Mouse (Mus musculus) Patski (cell line): ENCODE measurements at regions not wholly inside any gene's neighbourhood (a gene's known extent, or its start where the extent isn't known, plus 50 kb on each side); places are given as distances from the start of the nearest gene placed in this dataset.

ENCODE experiments used
- ATAC-seq: fragments of 100-300 bp; one replicate; pipeline ENCODE4 v1.8.0; 2021
- CTCF ChIA-PET: fragments of 350-600 bp; sonication (Branson Sonifier 250); formaldehyde crosslinking; loops from one replicate; lab custom pipeline; 2022; ENCODE audit warnings: inconsistent platforms; lab: Charles Lee
- POLR2A ChIA-PET: fragments of 350-600 bp; sonication (Branson Sonifier 250); formaldehyde crosslinking; loops from one replicate; lab custom pipeline; 2022; ENCODE audit warnings: antibody characterized with exemption, inconsistent platforms; lab: Charles Lee
- DNase-seq: peaks from one replicate; pipeline ENCODE4 v3.0.0-alpha.2; 2011; ENCODE audit warnings: low read depth, low spot score
- H3K27me3 ChIP-seq: fragments of 371-371 bp; one replicate; pipeline ENCODE4 v1.5.1; 2021
- CTCF ChIP-seq: fragments of 100-300 bp; IDR thresholded peaks from one replicate; pipeline ENCODE4 v1.5.1; 2021
- in situ Hi-C: fragments of 300-500 bp; cut with MboI; formaldehyde crosslinking; loops from 3 replicates; pipeline ENCODE4 v1.11.1; 2018; ENCODE audit warnings: low pct_unique_long_range_greater_than_20kb, mixed read lengths

DNA sequence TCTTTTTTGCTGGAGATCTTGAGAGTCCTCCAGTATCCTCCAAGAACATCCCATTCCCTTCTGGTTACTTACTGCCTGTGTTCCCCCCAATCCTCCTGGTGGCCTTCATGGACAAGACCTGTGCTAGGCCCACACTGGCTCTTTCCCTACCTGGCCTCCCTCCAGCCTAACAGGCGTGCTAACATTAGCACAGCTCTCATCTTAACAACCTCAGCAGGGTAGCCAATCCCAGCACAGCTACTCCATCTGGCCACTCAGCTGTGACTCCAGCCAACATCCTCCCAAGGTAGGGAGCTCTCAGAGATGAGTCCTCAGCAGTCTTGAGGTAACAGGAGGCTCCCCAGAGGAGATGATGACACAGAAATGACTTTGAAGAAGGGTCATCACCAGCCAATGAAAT, 288.7 kb downstream of the Tgfb2 start:
- CTCF ChIA-PET = interaction anchor here (1.1 kb wide), 1 partner anchor 176 kb away, joined by 3 read pairs; no protein-coding TSS in a partner anchor
- DNase-seq = no peak
- TF ChIP-seq CTCF = no peak
- in situ Hi-C loops = no loop called here
- POLR2A ChIA-PET = no interaction called here
- no peaks in the 10 kb centered on the region for H3K27me3 ChIP-seq
- no peak for ATAC-seq

DNA sequence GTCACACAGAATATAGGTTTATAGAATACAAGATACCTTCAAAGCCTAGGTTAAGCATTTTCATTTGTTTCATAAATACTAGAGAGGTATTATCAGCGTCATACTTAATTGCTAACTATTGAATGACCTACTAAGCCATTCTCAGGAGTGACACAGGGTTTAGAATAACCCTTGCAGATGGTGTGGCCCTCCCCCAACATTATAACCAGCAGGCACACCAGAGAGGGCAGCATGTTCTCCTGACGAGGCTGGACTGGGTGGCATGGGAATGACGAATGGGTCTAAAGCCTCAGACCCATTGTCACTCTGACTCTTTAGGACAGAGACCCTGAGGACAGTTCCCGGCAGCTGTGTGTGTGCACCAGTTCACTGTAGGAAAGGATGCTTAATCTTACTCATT, 290.5 kb downstream of the Tgfb2 start:
- TF ChIP-seq CTCF = no peak
- ChIA-PET POLR2A (no interaction called here), CTCF (interaction anchor here (0.8 kb wide), 1 partner anchor 94 kb away, joined by 3 read pairs; no protein-coding TSS in a partner anchor)
- DNase-seq = no peak
- in situ Hi-C loops = no loop called here
- no peak for ATAC-seq
- no peaks in the 10 kb centered on the region for H3K27me3 ChIP-seq

DNA sequence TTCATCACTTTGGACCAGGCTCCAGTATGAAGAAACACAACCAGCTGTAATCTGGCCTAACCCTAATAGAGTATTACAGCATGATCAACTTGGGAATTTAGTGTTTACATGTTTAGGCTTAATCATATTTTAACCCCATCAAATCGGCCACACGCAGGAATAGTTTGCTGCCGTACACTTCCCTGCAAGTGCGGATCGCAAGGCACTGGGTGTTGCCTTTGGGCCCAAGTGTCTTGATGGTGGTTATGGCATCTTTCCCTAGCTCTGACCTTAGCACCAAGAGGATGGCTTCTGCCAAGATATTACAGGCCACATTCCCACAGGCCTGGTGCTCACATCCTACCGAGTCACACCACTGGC, 291.9 kb downstream of the Tgfb2 start:
- in situ Hi-C loops = no loop called here
- no peaks in the 10 kb centered on the region for H3K27me3 ChIP-seq
- ChIA-PET CTCF (no interaction called here), POLR2A (no interaction called here)
- DNase-seq (no peak), ATAC-seq (no peak)
- TF ChIP-seq CTCF = no peak

DNA sequence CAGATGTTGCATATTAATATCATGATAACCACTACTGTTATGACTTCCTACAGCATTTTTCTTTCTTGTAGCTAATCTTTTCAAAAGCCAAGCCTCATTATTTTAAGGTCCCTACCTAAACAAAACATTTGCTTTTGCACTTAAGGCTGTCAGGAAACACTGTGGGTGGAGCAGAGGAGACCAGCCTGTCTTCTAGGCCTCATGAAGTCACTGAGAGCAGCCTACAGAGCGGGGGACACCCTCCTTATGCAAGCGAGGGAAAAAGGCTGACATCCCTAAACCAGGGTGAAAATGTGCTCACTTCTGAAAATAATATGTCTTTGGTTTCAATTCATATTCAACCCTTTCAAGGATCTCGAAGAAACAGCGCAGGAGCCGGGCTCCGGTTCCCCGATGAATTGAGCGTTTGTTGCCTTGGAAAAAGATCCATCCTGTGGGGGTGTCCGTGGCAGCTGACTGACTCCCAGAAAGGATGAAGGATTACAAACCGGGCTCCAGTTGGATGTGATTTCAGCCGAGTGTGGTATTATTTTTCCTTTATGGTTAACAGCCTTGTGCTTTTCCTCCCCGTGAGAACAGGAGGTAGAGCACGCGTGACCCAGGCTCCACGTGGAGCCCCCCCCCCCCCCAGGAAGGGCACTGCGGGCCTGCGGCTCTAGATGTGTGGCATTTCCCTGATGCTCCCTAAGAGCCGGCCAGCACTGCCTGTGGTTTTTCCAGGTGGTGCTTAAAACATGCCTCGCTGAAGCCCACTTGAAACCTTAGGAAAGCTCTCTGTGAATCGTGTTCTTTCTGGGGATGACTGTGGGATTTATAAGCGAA, 292.5 kb downstream of the Tgfb2 start:
- ATAC-seq (no peak), DNase-seq (no peak)
- no peaks in the 10 kb centered on the region for H3K27me3 ChIP-seq
- CTCF ChIA-PET = no interaction called here
- TF ChIP-seq CTCF = no peak
- POLR2A ChIA-PET = no interaction called here
- in situ Hi-C loops = no loop called here

DNA sequence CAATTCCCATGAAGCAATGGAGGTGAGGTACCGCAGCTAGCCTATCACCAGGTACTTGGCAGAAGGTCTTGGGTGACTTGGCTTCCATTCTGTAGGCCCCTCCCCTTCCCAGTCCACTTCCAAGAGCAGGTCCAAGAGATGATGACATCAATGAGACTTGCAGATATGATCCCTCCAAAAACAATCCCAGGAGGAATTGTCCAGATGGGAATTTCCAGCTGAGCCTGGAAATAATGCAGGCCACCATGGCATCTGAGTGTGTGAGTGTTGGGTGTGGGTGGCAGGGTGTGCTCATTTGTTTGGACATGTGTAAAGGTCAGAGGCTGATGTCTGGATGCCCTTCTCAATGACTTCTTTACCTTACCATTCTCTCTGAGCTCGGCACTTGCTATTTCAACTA, 293.5 kb downstream of the Tgfb2 start:
- CTCF ChIA-PET = no interaction called here
- no peaks in the 10 kb centered on the region for H3K27me3 ChIP-seq
- in situ Hi-C loops = no loop called here
- DNase-seq (no peak), ATAC-seq (no peak)
- POLR2A ChIA-PET = no interaction called here
- no peak for TF ChIP-seq CTCF

DNA sequence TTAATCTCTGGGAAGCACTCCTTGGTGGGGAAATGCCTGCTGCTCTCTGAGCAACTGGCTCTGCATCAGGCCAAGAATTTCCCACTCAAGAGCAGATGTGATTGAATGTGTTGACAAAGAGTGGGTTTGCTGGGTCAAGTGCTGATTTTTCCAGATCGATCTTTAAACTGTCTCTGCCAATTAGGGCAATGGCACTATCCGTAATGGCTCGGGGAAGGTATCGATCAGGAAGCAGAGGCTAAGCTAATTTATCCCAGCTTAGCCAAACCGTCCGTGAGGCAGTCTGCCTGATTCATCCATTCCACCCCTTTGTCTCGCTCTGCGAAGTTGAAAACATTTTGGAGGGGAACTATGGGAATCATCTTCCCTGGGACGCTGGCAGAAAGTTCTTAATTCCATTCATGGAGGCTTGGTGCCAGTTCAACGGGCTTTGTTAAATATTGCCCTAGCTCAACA, 291.9 kb upstream of the Lyplal1 start:
- no peak for TF ChIP-seq CTCF

DNA sequence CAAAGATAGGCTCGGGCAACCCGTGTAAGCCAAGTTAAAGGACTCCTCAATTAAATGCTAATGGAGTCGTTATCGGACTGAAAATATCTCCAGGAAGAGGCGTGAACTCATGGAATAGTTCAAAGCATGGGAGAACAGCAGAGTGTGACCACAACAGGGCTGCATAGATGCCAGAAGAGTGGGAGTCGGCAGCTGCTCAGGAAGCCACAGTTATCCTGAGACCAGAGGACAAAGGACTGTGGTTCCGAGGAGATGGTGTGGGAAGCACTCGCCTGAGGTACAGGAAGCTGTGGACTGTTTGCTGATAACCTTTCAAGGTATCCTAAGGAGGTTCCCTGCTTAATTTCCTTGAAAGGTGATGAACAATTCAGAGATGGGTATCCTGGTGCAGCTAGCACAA, 290.5 kb upstream of the Lyplal1 start:
- in situ Hi-C loops = no loop called here
- DNase-seq (no peak), ATAC-seq (no peak)
- no peaks in the 10 kb centered on the region for H3K27me3 ChIP-seq
- CTCF ChIA-PET = no interaction called here
- POLR2A ChIA-PET = no interaction called here
- no peak for TF ChIP-seq CTCF

More for the DNA sequence above, 291.9 kb upstream of the Lyplal1 start:
- DNase-seq (no peak), ATAC-seq (no peak)
- POLR2A ChIA-PET = no interaction called here
- CTCF ChIA-PET = interaction anchor here (0.7 to 1.5 kb wide), 5 partner anchors 16 to 149 kb away, joined by 3 to 5 read pairs (median 3); no protein-coding TSS in a partner anchor
- in situ Hi-C loops = no loop called here
- H3K27me3 ChIP-seq = no peaks in the 10 kb centered on the region

DNA sequence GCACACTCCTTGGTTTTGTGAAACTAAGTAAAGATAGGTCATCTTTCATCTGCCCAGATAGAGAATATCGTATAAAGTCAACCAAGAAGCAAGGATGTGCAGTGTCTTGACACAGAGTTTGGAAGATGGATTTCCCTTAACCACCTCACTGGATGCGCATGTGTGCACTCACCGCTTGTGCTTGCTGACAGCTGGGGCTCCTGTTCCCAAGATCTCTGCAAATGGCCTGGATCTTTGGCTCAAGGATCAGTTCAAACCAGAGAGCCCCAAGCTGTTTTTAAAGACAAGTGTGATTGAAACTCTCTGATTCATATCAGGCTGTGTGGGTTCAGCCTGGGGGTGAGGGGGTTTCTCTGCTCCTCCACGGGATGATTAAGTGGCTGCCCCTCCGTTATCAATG, 288.6 kb upstream of the Lyplal1 start:
- ChIA-PET POLR2A (no interaction called here), CTCF (no interaction called here)
- DNase-seq (no peak), ATAC-seq (no peak)
- no peaks in the 10 kb centered on the region for H3K27me3 ChIP-seq
- TF ChIP-seq CTCF = no peak
- in situ Hi-C loops = no loop called here

DNA sequence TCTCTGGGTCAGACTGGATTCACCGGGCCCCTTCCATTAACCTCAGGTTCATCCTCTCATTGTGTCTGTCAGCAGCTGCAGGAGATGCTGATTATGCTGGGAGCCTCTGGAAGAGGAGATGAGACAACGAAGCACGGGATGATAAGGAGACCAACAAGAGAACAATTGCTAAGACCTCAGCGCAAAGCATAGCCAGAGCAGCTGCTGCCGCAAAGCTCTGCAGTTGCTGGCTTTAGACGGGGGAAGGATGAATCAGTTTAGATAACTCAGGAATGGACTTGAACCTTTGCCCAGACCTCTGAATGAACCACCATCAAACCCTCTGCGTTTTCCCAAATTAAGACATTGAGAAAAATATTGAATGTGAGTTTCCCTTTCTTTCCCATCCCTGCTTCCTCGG, 282.7 kb upstream of the Lyplal1 start:
- TF ChIP-seq CTCF = no peak
- ATAC-seq (no peak), DNase-seq (no peak)
- in situ Hi-C loops = no loop called here
- no peaks in the 10 kb centered on the region for H3K27me3 ChIP-seq
- ChIA-PET POLR2A (no interaction called here), CTCF (interaction anchor here (1.1 kb wide), 2 partner anchors 9 to 21 kb away, joined by 3 read pairs; no protein-coding TSS in a partner anchor)

DNA sequence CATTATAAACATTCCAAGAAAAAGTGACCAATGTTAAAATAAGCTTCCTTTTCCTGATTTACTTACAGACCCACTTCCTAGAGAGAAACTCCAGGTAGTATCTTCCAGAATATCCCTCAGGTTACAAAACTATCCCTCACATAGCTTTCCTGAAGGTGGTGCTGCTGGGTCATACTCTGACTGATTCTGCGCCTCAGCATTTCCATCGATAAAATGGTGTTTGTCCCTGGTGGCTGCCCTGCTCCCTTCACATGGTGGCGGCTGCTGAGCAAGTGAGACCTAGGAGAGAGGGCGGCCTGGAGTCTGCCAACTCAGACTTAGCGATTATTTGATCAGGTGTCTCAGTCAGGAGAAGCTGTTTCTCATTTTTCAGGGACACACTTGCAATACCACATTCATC, 275.9 kb upstream of the Lyplal1 start:
- TF ChIP-seq CTCF = peak; percentile 68
- CTCF ChIA-PET = interaction anchor here (1.1 to 1.9 kb wide), 6 partner anchors 11 to 320 kb away, joined by 3 to 8 read pairs (median 4); partner anchors contain the start of gene Tgfb2
- POLR2A ChIA-PET = interaction anchor here (0.6 kb wide), 1 partner anchor 51 kb away, joined by 3 read pairs; no protein-coding TSS in a partner anchor
- no peaks in the 10 kb centered on the region for H3K27me3 ChIP-seq
- DNase-seq = no peak
- in situ Hi-C loops = loop anchor here (5.0 kb wide), 1 partner anchor 314 kb away; the partner anchor contains the start of gene Tgfb2
- ATAC-seq = no peak

DNA sequence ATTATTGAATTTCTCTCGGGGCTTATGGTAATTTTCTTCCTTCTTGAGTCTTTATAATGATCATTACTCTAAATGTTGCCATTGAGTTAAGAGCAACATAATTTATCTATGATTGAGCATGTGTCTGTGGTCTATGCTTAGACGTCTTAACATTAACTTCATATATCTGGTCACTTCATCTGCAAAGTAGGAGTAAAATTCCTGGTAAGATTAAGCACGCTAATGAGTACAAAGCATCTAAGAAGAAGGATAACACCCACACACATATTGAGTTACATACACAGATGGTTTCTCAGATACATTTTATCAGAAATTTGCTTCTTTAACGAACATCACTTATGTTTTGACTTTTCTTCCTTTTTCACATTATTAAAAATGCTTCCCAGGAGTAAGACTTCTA, 267.3 kb upstream of the Lyplal1 start:
- in situ Hi-C loops = no loop called here
- ChIA-PET POLR2A (no interaction called here), CTCF (interaction anchor here (1.4 kb wide), 1 partner anchor 25 kb away, joined by 3 read pairs; no protein-coding TSS in a partner anchor)
- ATAC-seq = no peak
- no peak for TF ChIP-seq CTCF
- DNase-seq = no peak
- H3K27me3 ChIP-seq = no peaks in the 10 kb centered on the region
